Mouse (Mus musculus) urinary bladder, adult 18-20 months (tissue): ENCODE measurements around the gene 4930556J24Rik.
"Not testable (repeated sequence)": the region's sequence is repeated elsewhere in the genome, so short reads cannot be mapped to it uniquely, and the experiment has no call there.

Experiments
- DNase-seq, 2 experiments: peaks; one replicate each; pipeline ENCODE4 v3.0.0; 2022; ENCODE audit warnings: low spot score in 2 of 2, mixed read lengths in 2 of 2

4930556J24Rik gene

DNA sequence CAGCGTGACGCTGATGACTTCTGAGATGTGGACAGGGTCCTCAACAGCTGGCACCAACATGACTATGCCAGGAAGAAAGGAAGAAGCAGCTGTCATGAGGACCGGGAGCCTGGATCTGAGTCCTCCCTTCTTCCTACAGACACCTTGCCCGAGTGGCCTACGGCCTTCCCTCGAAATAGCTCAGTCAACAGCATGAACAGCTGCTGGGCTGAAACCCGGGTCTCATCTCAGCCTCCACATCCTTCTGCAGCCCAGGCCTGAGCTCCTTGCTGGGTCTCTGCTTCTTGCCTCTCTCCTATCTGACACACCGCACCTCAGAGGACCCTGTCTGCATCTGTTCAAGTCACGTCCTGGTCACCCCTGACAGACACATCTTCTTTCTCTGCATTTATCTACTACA is 54.5 kb downstream of the 4930556J24Rik start:
- DNase-seq, result no peak

DNA sequence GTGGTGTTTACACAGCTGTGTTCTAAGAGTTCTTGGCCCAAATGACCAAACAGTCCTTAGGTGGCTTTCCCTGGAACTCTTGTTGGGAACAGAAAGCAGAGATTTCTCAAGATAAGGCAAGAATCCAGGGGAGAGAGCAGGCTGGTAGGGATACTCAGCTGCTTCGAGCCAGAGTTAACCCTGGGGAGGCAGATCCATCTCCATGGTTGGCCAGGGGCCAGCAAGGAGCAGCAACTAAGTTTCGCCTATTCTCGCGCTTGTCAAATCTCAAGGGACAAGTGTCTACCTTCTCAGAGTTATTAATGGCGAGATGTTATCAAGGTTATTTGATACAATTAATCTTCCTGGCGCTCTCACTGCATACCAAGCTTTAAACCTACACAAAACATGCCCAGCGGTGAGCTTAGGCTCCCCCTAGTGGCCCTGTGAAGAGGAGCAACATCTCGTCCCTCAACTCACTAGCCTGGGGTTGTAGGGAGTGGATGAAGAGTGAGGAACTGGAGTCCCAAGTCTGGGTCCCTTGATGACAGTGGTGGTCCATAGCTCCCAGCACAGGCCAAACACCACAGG is 55.2 kb downstream of the 4930556J24Rik start:
- no peak for DNase-seq

DNA sequence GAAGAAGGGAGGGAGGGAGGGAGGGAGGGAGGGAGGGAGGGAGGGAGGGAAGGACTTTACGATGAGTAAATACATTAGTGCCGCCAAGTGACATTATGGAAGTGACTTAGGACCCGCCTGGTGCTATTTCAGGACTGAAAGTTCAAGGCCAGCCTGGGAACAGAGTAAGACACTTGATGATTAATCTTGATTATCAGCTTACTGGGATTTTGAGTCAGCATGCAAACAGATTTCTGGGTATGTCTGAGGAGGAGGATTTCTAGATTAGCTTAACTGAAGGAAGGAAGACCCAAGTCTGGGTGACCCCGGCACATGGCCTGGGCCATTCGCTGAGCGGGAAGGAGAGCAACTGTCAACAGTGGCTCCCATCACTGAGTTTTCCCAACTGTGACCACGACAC is 56.1 kb downstream of the 4930556J24Rik start:
- no peak for DNase-seq

DNA sequence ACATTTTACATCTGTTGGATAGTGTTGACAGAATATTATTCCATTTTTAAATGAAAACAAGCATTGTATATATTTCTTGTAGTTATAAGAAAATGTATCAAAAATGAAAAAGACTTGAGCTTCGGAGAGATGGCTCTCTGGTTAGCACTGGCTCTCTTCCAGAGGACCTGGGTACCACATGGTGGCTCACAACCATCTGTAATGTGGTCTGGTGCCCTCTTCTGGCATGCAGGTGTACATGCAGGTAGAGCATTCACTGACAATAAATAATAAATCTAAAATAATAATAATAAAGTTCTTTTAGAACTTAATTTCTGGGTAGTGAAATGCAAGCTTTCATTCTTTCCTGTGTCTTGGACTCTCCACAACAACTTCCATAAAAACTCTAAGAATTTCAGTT is 57.8 kb downstream of the 4930556J24Rik start:
- DNase-seq, result no peak

DNA sequence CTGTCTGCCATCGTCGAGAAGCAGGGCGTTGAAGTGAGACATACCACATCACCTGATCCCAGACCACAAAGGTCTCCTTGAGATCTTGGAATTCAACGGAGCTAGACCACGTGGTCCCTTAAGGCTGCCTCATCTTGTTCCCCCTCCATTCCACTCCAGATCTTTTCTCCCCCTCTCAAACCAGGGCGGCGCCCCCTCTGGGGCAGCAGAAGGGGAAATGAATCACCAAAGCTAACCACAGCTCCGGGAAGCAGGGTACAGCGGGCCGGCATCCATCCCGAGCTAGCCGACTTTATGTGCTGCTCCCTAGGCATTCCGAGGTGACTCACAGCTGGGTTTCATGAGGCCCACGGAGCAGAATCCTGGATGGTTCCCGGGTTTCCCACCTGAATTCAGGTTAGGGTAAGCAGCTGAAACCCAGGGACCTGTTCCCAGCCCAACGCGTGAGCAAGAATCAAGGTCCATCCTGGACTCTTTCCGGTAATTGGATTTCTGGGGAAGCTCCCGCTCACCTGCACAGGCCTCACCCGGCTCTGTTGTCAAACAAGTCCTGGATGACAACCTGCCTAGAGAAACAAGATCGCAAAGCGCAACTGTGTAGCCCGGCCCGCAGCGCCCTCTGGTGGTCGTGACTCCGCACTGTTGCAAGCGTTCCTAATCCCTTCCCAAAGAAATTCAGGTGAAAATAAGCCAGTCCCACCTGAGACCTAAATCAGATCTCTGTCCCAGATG is 62.3 kb downstream of the 4930556J24Rik start, which contains the start of gene Slc35e4:
Slc35e4 (minus strand) TSS at position 556 of the 732 bp plus-strand sequence.
- peak; percentile 65 to 83 for DNase-seq

DNA sequence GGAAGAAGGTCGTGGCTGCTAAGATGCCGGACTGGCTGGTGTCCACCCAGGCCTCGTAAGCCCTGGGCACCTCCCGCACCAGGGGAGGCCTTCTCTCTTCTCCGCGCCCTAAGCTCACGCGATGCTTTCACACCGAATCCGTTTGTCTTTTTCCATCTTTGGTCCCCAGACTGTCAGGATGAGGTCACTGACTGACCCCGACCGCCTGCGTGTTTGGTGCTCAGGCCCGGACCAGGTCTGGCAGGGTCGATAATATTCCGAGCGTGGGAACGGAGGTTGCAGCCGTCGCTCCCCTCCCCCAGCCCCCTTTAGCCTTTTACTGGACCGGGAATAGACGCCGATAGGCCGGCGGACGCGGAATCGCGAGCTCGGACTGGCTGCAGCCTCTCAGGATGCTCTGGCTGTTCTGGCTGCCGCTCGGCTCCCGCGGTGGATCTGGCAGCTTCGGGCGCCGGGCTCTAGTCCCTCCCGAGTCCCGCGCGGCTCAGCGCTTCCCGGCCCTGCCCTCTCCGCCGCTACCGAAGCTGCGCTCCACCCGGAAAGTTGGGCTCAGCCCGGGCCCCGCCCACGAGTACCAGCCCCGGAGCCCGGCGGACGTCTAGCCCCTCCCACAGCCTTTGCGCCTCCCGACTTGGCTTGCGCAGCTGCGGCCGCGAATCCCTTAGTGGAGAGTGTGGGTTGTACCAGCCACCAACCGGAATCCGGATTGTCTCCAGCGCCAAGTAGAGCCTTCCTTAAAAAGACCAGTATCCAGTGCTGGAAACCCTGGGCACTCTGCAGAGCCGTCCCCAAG is 63.1 kb downstream of the 4930556J24Rik start:
- peak; percentile 88 to 92 for DNase-seq

DNA sequence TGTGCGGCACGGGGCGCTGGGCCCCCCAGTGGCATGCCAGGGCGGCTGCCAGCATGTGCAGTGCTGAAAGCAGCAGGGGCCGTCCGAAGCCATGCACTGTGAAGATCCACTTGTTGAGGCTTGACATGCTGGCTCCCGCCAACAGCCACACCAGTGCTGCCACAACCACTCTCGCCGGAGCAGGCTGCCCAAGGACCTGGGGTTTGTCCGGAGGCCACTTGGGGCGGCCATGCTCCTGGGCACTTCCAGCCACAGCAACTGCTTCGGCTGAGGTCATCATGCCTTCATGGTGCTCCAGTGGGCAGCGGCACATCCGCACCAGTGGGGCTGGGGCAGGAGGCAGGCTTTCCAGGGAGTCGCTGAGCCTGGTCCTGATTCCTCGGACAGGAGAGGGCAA is 63.7 kb downstream of the 4930556J24Rik start:
- DNase-seq, result peak; percentile 18 to 47

DNA sequence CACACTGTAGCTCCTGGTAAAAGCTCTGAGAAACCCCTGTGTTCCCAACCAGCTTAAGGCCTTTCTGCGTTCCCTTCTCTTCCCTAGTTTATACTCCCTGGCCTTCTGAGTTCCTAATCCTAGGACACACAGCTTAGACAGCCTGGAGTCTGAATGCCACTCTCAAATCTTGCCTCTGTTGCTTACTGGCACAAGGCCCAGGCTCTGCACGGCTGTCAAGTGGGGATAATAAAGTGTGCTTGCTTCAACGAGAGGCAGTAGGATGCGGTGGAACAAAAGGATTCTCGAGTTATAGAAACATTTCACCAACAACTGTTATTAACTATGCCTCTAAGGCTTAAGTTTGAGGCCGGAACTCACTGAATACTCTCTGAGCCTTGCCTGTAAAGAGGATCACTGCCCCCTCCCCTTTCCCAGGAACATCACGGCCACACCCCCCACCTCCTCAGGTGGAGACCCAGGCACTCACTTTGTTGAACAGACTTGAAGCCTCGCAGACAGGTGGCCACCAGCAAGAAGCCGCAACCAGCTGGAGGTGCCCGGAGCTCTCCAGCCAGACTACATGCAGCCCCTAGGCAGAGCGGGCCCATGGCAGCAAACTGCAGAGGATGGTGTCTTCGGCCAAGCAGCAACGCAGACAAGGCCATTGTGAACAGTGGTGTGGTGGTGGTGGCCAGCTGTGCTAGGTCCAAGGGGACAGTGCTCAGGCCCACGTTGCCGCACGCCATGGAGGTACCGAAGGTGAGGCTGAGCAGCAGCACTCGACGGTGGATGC is 64.3 kb downstream of the 4930556J24Rik start:
- no peak for DNase-seq

DNA sequence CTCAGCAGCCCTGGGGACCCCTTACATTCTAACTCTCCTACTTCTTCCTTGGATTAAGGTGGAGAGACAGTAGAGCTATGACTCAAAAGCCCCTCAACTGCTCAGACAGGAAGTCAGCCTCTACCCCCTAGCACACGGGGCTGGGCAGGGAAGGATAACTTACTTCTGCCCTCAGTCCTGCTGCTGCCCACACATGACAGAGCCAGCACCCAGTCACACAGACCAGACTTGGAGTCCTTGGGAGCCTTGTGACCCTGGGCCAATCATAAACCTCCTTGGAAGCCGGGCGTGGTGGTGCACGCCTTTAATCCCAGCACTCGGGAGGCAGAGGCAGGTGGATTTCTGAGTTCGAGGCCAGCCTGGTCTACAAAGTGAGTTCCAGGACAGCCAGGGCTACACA is 65.1 kb downstream of the 4930556J24Rik start:
- not testable (repeated sequence) for DNase-seq

DNA sequence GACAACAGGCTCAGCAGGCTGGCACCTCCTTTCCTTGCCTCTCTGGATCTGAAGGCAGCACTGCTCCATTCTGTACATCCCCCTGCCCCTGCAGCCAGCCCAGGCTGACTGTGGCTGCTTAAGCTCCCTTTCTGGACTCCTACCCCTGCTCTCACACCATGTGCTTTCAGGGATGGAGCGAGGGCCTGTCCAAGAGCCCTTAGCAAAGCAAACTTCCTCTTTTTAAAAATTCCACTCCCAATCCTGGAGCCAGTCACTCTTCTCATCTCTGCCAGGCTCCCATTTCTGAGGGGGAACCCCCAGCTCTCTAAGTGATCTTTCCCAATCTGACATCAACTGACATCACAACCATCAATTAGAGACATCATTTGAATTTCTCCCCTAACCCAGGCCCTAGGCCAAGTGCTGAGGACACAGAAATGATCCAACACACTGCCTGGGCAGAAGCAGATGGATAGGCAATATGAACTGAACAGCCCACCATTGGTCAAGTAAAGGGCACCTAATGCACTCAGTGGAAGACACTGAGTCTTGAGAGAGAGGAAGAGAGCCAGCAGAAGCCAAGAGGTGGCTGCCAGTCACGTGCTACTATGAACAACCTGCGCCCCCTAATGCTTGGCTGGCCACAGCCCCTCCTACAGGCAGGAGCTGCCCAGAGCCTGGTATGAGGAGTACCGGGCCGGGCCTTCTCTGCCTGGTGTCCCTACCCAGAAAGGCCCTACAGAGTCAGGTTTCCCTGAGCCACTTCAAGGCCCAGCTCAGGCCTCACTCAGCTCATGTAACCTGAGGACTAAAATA is 65.9 kb downstream of the 4930556J24Rik start:
- no peak for DNase-seq

DNA sequence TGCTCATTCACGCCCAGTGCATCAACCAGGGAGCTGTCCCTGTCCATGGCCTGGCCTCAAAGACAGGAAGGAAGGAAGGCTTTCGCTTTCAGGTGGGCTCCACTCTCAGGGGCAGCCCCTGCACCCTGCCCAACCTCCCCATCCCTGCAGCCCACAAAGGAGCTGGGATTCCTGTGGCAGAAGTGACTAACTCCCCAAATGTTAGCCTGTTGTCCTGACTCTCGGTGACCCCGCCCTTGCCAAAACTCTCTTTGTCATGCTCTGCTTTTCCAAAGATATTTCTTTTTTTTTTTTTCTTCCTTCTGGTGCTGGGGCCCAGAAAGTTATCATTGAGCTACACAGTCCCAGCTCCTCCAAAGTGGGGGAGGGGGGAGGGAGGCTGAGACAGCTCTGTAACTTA is 67.3 kb downstream of the 4930556J24Rik start:
- DNase-seq, result no peak

DNA sequence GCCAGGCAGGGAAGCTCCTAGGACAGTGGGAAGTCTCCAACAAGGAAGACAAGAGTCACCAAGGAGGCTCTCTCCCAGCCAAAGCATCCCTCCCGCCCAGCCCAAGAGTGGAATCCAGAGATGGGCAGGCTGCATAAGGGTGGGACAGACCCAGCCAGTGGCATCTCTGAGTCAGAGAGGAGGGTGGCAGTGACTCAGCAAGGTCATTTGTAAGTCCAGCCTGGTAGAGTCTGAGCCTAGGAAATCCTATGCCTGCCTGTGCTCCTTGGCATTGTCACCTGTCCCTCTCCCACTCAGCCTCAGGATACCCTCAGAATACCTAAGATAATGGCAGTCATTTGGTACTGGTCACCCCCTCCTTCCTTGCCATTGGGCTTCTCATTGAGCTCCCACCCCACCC is 71.1 kb downstream of the 4930556J24Rik start:
- no peak for DNase-seq

DNA sequence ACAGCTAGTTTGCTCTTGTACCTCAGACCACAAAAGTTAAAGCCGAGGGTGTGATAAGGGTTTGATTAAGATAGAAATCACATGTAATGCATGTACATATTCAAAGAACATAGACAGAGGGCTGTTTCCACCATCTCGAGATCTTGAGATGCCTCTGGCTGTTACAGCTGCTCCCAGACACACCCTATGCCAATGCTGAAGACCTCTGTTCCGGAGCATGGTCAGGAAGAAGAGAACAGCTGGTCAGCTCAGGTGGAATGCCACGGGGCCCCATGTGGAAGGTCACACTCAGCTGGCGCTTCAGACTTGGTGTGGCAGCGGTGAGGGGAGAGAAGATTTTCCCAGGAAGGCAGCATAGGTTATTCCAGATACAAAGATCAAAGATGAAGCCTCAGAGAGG is 71.9 kb downstream of the 4930556J24Rik start:
- DNase-seq, result no peak

DNA sequence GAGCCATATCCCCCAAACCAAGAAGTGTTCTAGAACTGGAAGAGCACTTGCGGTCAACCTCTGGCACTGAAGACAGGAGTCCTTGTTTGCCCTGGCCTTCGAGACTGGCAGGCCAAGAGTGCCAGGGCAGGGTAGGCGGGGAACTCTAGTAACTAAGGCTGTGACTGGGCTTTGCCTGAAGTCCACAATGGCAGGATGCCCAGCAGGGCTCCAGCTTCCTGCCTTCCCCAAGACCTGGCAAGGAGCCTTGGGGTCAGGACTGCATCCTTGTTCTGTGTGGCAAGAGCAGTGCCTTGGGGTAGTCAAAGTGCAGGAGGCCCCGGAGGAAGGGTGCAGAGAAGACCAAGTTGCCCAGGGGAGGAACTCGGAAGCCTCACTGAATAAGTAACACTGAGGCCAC is 73.5 kb downstream of the 4930556J24Rik start:
- DNase-seq, result peak in 1 of 2 experiments; percentile 43

DNA sequence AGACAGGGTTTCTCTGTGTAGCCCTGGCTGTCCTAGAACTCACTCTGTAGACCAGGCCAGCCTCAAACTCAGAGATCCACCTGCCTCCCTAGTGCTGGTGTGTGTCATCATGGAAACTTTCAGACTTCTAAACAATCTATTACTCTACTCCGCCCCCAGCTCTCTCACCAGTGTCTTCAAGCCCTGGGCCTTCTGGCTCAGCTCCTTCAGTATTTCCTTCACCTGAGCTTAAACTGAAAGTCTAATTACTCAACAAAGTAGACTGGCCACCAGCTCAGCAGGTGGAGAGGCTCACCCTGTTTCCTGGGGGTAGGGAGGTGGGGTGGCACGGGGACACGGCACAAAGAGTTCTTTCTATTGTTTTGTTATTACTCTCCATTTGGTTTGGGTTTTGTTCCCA is 74.1 kb downstream of the 4930556J24Rik start:
- no peak for DNase-seq

DNA sequence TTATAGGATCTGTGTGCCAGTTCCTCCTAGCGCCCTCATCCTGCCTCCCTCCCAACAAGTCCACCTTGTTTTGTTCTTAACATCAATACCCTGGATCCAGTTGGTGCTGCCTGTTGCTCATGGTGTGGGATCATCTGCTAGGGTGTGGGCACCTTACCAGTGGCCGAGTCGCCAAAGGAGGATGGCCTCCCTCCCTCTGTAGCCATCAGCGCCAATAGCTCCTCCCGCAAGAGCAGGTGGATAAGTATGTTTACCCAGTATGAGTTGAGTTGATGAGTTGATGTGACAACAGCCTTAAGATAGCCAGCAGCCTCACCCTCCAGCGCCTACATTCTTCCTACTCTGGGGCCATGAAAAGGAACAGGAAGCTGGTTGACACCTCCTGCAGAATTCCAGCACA is 76.3 kb downstream of the 4930556J24Rik start:
- no peak for DNase-seq

DNA sequence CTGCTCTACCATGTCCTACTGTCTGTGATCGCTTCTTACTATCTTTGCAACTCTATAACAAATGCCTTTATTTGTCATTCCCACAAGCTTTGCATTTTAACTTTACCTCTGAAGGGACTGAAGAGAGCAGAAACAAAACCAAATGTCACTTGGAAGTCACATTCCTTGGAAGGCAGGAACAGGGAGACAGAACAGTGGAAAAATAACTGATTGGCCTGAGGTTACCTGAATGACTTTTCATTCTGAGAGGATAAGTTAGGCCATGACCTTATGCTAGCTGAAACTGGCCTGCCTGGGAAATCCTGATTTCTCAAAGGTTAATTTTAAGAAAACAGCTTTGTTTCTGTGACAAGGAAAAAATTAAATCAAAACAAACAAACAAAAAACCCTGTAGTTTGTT is 80.6 kb downstream of the 4930556J24Rik start:
- no peak for DNase-seq

DNA sequence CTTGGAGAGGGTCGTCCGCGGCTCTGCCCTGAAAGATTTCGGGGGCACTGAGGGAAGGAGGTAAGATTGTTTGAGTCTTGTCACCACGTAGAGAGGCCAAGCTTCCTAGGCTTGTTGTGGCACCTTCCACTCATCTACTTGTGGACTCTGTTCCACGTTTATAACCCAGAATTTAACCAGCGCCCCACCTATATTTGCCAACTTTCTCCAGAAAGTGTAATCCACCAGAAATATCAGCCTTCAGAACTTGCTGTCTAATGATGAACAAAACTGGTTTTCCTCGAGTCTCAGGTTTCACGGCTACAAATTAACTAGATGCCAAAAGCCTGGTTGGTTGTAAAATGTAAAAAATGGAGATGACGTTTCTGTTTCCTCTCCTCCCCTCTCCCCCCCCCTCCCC is 81.1 kb downstream of the 4930556J24Rik start:
- DNase-seq, result no peak

DNA sequence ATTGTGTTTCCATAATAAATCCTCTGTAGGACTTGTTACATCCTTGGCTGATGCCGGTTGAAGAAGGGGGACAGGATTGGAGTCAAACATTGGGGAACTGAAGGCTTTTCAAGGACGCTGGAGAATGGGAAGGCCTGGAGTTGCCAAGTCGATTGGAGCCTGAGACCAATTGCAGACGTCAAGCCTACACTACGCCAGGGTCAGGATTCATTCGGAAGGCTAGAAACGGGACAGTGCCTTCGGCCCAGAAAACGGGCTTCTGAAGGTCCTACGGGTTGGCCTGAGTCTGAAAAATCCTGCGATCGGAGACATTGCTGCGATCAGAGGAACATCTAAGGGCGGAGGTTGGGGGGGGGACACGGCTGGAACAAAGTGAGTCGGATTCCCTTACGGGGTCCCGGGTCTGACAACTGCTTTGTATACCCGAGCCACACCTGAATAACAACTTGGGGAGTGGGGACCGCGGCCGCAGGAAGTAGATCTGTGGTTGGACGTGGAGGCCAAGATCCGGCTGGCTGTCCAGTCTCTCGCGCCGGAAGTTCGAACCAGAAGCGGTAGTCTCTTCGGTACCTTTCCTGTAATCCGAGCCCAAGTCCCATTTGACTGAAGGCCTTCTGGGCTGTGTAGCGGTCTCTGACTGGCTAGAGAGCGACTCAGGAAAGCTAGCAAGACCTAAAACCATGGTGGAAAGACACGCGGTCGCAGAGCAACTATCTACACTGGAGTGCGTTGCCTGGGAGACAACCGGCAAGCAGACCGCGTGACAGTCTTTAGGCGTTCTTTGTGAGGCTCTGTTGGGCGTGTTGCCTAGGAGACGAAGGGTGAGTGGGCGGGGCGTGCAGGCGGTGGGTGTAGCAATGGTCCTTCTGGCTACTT is 81.9 kb downstream of the 4930556J24Rik start, which contains the start of the genes 4921536K21Rik and Dusp18:
4921536K21Rik (minus strand) TSS at position 693 of the 876 bp plus-strand sequence.
Dusp18 (plus strand) TSS at position 835 of the 876 bp plus-strand sequence.
- peak; percentile 87 for DNase-seq

DNA sequence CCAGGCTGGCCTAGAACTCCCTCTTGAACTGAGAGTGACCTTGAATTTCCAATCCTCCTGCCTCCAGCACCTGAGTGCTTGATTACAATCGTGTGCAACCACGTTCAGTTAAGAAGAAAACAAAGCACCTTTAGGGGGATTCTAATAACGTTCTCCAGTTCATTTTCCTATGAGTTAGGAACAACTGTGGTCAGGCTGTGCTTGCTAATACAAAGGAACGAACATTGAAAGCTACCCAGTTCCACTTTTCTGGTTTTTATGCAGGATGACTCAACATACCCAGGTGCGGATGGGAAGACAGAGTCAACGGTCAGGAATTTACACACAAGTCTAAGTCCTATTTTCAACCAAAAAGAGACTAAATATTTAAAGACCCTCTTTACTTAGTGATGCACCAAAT is 82.6 kb downstream of the 4930556J24Rik start:
- no peak for DNase-seq
